Mouse (Mus musculus): ENCODE results near the gene Dicer1.
"Not testable (repeated sequence)": the region's sequence is repeated elsewhere in the genome, so short reads cannot be mapped to it uniquely, and the experiment has no call there.

The Dicer1 gene

DNA sequence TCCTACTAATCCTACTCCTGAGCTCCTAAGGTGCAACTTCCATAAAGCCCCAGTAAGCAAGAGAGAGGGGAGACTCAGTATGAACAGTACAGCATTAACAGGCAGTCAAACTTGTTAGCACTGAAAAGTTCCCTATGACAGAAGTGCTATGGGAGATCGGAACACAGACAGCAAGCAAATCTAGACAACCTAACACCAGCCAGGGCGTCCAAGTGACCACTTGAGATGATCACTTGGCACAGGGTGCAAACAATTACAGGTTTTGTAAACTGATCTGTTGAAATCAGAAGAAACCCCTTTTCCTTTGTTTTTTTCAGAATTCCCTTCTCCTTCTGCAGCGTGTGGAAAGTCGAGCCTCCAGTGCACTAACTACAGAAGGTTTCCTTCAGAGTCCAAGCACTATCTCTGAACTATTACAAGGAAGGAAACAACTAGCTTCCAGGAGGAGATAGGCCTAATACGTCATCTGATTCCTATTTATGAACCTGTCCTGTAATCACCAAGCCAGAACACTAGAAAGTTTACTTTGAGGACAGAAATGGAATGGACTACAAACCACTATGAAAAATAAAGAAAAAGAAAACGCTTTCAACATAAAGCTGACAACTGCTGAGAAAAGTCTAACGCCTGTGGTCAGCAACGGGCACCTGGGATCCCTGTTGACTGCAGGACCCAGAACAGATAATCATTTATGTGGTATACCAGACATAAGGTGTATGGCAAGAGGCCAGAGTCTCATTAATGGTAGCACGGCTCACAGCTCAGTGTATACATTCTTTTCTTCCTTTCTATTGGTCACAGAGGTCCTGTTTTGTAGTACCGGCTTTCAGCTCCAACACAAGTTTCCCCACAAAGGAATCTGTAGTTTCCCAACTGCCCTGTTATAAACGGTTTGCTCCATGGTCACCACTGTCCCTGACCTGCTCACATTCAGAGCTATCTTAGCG is 10.6 kb downstream of the Dicer1 start:
- DNase-seq = no peak

- peak; percentile 52 to 59 for DNase-seq
These were observed 12.8 kb downstream of the Dicer1 start for GRCm38 (mm10) chr12:104738931-104739330.

DNA sequence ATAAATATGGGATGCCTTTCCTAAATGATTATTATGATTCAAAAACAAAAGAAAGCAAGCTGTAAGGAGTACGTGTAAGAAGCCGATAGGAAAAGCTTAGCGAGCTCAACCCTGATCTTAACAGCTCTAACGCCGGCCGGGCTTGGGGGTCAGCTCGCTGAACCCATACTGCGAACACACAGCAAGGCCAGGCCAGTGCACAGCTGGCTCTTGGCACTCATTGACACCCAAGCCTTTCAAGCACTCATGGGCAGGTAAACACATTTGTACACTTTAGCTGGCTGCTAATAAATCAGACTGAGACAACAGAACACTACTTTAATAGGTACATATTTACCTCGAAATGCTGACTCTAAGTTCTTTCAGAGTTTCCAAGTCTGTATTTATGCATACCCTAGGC is 13.3 kb downstream of the Dicer1 start:
- DNase-seq = peak; percentile 25 to 55

- DNase-seq = no peak
These were observed 14.1 kb downstream of the Dicer1 start for GRCm38 (mm10) chr12:104737666-104738065.

- peak in 1 of 2 experiments; percentile 30 for DNase-seq
These were observed 15.8 kb downstream of the Dicer1 start for GRCm38 (mm10) chr12:104735993-104736395.

- no peak for DNase-seq
These were observed 18.6 kb downstream of the Dicer1 start for GRCm38 (mm10) chr12:104733165-104733564.

DNA sequence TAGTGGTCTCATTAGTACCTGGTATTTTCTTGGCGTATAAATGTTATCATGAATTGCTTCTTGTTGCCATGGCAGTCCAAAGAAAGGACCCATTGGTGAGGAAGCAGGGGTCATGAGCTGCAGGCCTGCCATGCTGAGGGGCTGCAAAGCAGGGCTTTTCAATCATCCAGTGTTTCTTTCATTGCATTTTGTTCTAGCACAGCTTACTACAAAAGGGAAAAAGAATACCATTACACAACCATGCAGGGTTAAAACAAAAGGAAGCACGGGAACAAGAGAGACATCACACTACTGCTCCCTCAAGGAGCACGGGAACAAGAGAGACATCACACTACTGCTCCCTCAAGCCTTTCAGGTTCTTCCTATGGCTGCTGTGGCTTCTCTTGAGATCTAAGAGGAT is 20.0 kb downstream of the Dicer1 start:
- no peak for DNase-seq

DNA sequence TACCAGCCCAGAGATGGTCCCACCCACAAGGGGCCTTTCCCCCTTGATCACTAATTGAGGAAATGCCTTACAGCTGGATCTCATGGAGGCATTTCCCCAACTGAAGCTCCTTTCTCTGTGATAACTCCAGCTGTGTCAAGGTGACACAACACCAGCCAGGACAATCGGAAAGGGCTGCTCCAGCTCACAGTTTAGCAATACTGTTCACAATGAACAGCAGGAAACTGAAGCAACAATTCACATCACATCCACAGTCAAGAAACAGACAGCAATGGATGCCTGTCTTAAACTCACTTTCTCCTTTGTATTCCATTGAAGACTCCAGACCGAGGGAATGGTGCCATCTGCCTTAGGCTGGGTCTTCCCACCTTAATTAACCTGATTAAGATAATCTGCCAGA is 25.3 kb downstream of the Dicer1 start:
- DNase-seq = not testable (repeated sequence)

DNA sequence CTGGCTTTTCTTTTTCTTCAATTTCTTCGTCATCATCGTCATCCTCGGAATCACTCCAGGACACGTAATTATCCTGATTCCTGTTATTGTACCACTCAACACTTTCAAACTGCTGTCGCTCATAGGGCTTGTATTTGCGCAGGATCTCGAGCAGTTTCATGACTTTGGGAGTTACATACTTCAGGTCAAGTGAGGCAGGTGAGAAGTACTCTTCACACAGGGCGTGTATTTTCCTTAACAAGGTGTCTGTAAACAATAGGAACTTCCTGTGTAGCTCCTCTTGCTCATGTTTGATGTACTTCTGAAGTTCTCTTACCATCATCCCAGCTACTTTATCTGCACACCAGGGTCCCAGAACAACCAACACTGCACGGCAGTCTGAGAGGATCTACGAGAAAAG is 29.7 kb downstream of the Dicer1 start:
- DNase-seq = no peak

GRCm38 (mm10) chr12:104721011-104721410 is 30.7 kb downstream of the Dicer1 start:
- no peak for DNase-seq

DNA sequence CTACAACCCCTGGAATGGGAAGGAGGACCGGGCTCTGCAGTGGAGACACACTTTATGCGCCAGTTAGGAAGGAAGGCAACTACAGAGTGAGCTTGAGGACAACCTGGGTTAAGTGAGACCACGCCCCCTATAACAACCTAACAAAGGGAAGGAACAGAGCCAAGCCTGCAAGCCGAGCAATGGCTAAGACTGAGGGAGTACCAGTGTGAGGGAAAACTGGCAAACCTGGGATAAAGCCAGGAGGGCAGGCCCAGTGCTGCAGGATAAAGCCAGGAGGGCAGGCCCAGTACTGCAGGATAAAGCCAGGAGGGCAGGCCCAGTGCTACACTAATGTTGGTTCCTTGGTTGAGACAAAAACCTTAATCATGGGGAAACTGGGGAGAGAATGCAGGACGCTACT is 32.8 kb downstream of the Dicer1 start:
- DNase-seq = peak; percentile 43 to 56

DNA sequence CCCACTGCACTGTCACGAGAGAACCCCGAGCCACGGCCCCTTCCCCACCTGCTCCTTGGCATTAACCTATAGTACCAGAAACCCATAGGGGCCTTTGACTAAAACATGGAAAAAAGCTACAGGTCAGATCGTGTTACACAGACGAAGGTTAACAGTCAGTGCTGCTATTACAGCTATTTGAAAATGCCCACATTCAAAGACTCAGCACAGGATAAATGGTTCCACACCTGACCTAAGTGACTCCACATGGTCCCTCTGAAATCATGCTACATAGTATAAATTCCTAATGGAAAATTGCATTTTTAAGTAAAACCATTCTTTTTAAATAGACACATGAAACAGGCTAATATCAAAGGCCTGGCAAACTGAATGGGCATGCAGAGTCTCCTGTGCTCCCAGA is 35.3 kb downstream of the Dicer1 start:
- DNase-seq = no peak

GRCm38 (mm10) chr12:104715453-104715852 is 36.3 kb downstream of the Dicer1 start:
- DNase-seq = no peak

DNA sequence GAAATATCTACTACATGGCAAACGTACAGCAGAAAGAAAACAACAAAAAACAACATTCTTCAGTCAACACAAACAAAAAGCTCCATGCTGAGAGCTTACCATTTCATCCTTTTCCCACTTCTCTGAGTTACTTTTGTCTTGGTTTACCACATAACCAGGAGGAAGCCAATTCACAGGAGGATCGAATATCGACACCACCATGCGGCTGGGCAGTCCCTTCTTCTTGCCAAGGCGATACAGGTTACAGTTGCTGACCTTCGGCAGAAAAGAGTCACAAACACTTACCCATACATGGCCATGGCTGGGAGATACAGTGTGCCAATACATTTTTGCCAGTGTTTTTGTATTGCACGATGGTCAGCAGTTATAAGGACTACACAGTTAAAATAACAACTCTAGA is 51.5 kb downstream of the Dicer1 start:
- no peak for DNase-seq

DNA sequence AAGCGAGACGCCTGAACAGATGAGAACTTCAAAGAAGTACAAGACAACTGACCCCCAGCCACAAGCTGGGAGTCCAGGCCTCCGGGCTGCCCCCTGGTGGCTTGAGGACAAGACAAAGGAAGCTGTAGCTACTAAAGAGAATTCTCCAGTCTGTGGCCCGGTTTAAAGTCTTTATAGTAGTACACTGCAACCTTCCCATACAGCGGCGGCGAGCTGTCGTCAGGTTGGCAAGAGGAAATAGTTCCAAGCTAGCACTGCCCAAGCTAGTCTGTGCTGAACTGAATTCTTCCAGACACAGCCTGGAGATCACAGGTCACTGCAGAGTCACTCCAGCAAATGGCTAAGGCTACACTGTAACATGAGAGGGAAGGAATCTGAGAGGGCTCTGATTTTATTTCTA is 52.0 kb downstream of the Dicer1 start:
- peak; percentile 87 to 88 for DNase-seq

GRCm38 (mm10) chr12:104695514-104695913 is 56.2 kb downstream of the Dicer1 start:
- DNase-seq = no peak

GRCm38 (mm10) chr12:104692864-104693263 is 58.9 kb downstream of the Dicer1 start:
- DNase-seq = no peak

GRCm38 (mm10) chr12:104690412-104690811 is 61.3 kb downstream of the Dicer1 start:
- DNase-seq = peak in 1 of 2 experiments; percentile 36

- no peak for DNase-seq
These were observed 62.9 kb downstream of the Dicer1 start for GRCm38 (mm10) chr12:104688870-104689269.

GRCm38 (mm10) chr12:104684411-104684931 is 67.3 kb downstream of the Dicer1 start:
- DNase-seq = no peak

- no peak for DNase-seq
These were observed 72.0 kb downstream of the Dicer1 start for GRCm38 (mm10) chr12:104679819-104680132.

DNA sequence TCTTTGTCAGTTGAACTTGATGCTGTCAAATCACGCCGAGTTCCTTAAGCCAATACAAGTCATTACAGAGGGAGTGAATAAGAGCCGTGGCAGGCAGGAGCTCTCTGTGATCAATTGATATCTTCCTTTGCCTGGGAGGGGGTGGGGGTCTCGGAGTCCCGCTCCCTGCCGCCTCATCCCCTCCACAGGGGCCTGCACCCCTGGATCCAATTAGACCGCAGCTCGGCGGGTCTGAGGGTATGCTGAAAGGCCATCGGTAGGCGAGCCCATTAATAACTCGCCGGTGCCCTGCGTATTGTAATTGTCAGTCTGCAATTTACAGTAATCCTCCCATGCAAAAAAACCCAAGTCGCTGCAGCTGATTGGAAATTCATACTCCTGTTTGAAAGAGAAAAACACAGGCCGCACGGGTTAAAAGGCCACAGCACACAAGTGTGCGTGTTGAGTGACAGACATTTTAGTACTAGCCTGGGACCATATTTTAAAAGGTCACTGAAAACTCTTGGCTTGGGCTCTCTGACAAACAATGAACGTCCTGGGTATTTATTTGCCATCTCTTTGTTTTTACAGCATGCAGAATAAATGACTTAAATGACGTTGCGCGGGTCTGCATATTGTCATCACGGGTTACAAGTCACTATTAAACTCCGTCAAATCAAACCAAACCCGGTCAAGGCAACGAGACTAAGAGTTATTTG is 72.5 kb downstream of the Dicer1 start:
- no peak for DNase-seq

DNA sequence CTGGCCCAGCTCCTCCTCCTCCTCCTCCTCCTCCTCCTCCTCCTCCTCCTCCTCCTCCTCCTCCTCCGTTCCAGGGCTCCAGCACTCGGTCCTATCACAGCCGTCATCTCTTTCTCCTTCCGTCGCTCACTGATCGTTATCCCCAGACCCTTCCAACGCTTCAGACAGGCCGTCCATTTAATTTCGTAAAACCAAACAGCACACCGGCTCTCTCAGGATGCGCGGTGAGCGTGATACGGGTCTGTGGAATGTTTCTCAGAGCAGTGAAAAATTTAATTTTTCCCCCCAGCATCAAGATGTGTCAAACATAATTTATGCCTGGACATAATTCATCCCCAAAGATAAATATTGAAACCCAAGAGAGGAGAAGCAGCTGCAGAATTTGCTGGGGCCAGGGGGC is 73.3 kb downstream of the Dicer1 start:
- DNase-seq = no peak

DNA sequence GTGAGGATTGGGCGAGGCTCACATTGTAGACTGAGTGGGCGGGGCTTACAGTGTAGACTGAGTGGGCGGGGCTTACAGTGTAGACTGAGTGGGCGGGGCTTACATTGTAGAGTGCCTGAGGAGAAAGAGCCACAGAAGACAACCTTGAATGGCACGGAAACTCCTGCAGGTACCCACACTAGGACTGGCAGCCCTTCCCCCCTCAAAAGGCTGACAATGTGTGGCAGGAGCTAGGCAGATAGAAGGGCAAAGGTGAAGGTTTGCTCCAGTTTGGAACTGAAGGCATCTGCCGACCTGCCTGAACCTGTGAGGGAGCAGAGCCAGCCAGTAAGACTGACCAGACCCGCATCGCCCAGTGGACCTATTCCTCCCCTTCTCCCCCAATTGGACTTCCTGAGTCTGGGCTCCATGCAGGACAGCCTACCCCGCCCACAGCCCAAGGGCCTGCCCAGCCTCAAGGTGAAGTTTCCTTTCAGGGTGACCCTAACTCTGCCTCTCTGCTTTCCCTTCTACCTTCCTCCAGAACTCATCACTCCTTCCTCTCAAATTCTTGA is 74.3 kb downstream of the Dicer1 start:
- DNase-seq = peak in 1 of 2 experiments; percentile 20

Measured in cerebellum, postnatal 10 days (tissue).